Mouse (Mus musculus) heart, embryonic 11.5 days (tissue): ENCODE data around the gene Cdkn2d. TPM values are rescaled to one million over a fixed set of nuclear protein-coding genes. Genes with fewer than 3 reads are reported as not detected.

Experiments used
- ATAC-seq: fragments of 200-750 bp; cut with Nextera tagmentation; replicated peaks from 2 replicates; pipeline ENCODE4 v1.8.0; 2017; ENCODE audit warnings: moderate library complexity; ENCODE audit not compliant: insufficient number of reproducible peaks, low FRiP score, low TSS enrichment
- H3K27ac ChIP-seq: fragments of 300-500 bp; sonication (generic); 2 replicates; pipeline ENCODE4 v1.5.1; 2014; ENCODE audit warnings: mild to moderate bottlenecking, low read depth, low read length
- H3K27me3 ChIP-seq: fragments of 300-500 bp; sonication (generic); 2 replicates; pipeline ENCODE4 v1.6.1; 2014; ENCODE audit warnings: mild to moderate bottlenecking, low read length, mixed read lengths; ENCODE audit not compliant: control insufficient read depth, insufficient read depth
- H3K36me3 ChIP-seq: fragments of 300-500 bp; sonication (generic); 2 replicates; pipeline ENCODE4 v1.6.1; 2014; ENCODE audit warnings: mild to moderate bottlenecking, low read length, moderate library complexity, mixed read lengths; ENCODE audit not compliant: control insufficient read depth, insufficient read depth
- H3K4me1 ChIP-seq: fragments of 300-500 bp; sonication (generic); 2 replicates; pipeline ENCODE4 v1.6.1; 2014; ENCODE audit warnings: low read length; ENCODE audit not compliant: control insufficient read depth, insufficient read depth
- H3K4me2 ChIP-seq: fragments of 300-500 bp; sonication (generic); 2 replicates; pipeline ENCODE4 v1.6.1; 2014; ENCODE audit warnings: mild to moderate bottlenecking, moderate library complexity
- H3K4me3 ChIP-seq: fragments of 300-500 bp; sonication (generic); 2 replicates; pipeline ENCODE4 v1.5.1; 2014; ENCODE audit warnings: low read depth, low read length
- H3K9ac ChIP-seq: fragments of 300-500 bp; sonication (generic); 2 replicates; pipeline ENCODE4 v1.6.1; 2014; ENCODE audit warnings: mild to moderate bottlenecking, low read depth, low read length, moderate library complexity
- H3K9me3 ChIP-seq: fragments of 300-500 bp; sonication (generic); replicated peaks from 2 replicates; pipeline ENCODE4 v1.6.1; 2016; ENCODE audit warnings: low read length; ENCODE audit not compliant: control insufficient read depth
- WGBS: fragments of 180-500 bp; shearing (Covaris S2); extraction: QIAGEN DNeasy Blood & Tissue Kit; methylation state at CpG from one replicate; pipeline ENCODE4 v1.1.7; 2014; ENCODE audit not compliant: insufficient replicate concordance; 5-methylcytosine and 5-hydroxymethylcytosine counted together
- polyA plus RNA-seq: library from polyadenylated mRNA; unstranded; fragments of >200 nt; fragmentation: Nextera tagmentation; extraction: Ambion mirVana; gene quantifications from 2 replicates; pipeline ENCODE4 v1.2.1, GENCODE M21; 2014

The Cdkn2d gene
- polyA plus RNA-seq, 1 experiment from 2014 or later = 88.4 TPM

DNA sequence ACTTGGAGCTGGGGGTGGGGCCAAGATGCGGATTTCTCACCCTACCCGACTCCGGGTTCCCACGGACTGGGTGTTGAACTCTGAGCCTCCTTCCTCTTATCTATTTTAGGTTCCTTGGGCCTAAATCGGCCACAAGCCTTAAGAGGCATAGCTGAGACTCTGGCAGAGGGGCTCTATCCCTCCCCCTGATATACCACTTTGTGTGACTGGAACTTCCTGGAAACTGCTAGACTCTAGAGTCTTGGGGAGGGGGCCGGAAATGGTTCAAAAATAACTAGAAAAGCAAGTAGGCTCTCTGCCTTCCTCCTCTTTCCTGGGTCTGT lies 30.3 kb upstream of the Cdkn2d start:
- 5% methylated on average over 6 of the region's 6 CpGs for WGBS
- H3K27ac ChIP-seq = peak overlapping the region; percentile 77

DNA sequence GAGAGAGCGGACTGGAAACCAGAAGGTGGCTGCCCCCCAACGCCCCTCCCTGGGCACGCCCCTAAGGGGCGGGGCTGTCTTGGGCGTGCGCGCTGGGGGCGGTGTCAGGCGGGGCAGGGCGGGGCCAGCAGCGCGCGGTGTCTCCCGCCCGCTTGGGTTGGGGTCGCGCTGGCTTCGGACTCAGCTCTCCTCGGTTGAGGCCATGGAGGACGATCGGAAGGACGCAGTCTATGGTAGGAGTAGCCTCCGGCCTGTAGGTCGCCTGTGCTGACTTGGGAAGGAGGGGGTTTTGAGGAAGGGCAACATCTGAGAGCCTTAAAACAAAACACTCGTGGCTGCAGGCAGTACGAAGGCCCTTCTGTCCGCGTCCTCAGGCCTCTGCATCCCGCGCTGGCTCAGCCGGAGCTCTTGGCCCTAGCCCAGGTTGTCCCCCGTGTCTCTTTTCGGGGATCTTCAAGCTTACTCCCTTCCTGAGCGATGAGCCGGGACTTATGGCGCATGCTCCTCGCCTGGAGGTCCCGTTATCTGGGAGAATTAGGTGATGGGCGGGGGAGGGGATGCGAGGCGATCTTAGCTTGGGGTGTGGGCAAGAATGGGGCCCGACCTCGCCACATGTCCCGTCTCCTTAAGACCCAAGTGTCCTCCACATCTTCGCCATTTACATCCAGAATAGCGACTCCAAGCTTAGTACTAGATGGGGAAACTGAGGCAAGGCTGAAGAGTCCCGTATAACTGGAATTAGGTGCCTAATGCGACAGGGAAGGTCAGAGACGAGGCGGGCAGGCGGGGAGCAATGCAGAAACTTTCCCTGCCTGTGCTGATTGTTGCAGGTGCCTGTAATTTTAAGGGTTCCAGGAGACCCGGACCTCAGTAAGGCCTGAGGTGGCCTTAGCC lies 29.7 kb upstream of the Cdkn2d start, which contains the start of gene Slc44a2:
Gene Slc44a2, plus strand, starts transcription at position 80 of the 894 bp plus-strand sequence.
- H3K4me2 ChIP-seq = peak within 1 kb of the TSS; percentile 98

More for the DNA sequence above, 30.3 kb upstream of the Cdkn2d start:
- H3K36me3 ChIP-seq = no peaks in the 10 kb centered on the region
- H3K4me3 ChIP-seq = peak overlapping the region; percentile 84
- peak overlapping the region; percentile 98 for H3K4me2 ChIP-seq
- no peaks in the 10 kb centered on the region for H3K27me3 ChIP-seq
- no peaks in the 10 kb centered on the region for H3K9me3 ChIP-seq
- peak overlapping the region; percentile 90 for H3K9ac ChIP-seq
- peaks cover 16% of the 10 kb centered on the region for H3K4me1 ChIP-seq
- ATAC-seq = no peak

DNA sequence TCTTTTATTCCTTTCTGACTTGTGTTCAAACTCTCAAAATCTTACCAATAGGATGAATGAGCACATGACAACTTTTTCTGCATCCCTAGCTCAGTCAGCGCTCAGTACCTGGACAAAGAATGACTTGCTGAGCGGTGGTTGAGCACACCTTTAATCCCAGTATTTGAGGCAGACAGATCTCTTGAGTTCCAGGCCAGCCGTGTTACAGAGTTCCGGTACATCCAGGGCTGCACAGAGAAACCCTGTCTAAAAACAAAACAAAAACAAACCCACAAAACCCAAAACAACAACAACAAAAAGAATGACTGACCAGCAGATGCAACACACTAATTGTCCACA lies 29.0 kb upstream of the Cdkn2d start:
- peaks cover 16% of the 10 kb centered on the region for H3K4me1 ChIP-seq
- H3K27ac ChIP-seq = peak overlapping the region; percentile 77; the same call in 1 of the 2 replicates
- peak overlapping the region; percentile 98 for H3K4me2 ChIP-seq
- H3K9ac ChIP-seq = peak overlapping the region; percentile 90
- no peaks in the 10 kb centered on the region for H3K36me3 ChIP-seq
- H3K9me3 ChIP-seq = no peaks in the 10 kb centered on the region
- WGBS = 32% methylated on average over 4 of the region's 4 CpGs
- H3K27me3 ChIP-seq = no peaks in the 10 kb centered on the region
- H3K4me3 ChIP-seq = peak overlapping the region; percentile 84
- ATAC-seq = no peak

More for the DNA sequence above, 29.7 kb upstream of the Cdkn2d start, which contains the start of gene Slc44a2:
- H3K27me3 ChIP-seq = no peaks in the 10 kb centered on the region
- peaks cover 16% of the 10 kb centered on the region for H3K4me1 ChIP-seq
- ATAC-seq = peak; percentile 91
- H3K36me3 ChIP-seq = no peaks in the 10 kb centered on the region
- under 1% methylated on average over 52 of the region's 52 CpGs for WGBS
- peak within 1 kb of the TSS; percentile 84 for H3K4me3 ChIP-seq
- peak within 1 kb of the TSS; percentile 90 for H3K9ac ChIP-seq
- H3K27ac ChIP-seq = peak within 1 kb of the TSS; percentile 77
- no peaks in the 10 kb centered on the region for H3K9me3 ChIP-seq

DNA sequence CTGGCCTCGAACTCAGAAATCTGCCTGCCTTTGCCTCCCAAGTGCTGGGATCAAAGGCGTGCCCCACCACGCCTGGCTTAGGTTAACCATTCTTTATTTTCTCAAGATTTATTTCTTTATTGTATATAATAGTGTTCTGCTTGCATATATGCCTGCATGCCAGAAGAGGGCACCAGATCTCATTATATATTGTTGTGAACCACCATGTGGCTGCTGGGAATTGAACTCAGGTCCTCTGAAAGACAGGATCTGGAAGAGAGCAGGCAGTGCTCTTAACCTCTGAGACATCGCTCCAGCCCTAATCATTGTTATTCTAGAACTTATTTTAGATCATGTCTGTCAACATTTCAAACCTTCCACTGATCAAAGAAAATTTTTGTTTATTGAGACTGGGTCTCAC lies 28.3 kb upstream of the Cdkn2d start:
- Histone ChIP-seq H3K9me3 (no peaks in the 10 kb centered on the region), H3K36me3 (no peaks in the 10 kb centered on the region), H3K9ac (no peak overlapping the region), H3K4me1 (peaks cover 16% of the 10 kb centered on the region), H3K4me2 (no peak overlapping the region), H3K27ac (no peak overlapping the region), H3K27me3 (no peaks in the 10 kb centered on the region), H3K4me3 (no peak overlapping the region)
- ATAC-seq = no peak
- WGBS = 97% methylated on average over 4 of the region's 4 CpGs

DNA sequence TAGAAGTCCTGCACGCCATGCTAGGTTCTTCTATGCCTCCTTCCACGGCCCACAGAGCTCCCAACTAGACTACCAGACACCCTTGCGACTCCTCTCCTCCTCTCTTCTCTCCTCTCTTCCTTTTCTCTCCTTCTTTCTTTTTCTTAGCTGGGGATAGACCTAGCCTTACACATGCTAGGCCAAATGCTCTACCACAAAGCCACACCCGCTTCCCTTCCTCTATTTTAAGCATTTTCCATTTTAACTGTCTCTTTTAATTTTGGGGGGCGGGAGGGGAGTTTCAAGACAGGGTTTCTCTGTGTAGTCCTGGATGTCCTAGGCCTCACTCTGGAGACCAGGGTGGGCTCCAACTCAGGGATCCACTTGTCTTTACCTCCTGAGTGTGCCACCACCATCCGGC lies 27.6 kb upstream of the Cdkn2d start:
- 89% methylated on average over 6 of the region's 6 CpGs for WGBS
- peaks cover 16% of the 10 kb centered on the region for H3K4me1 ChIP-seq
- no peak overlapping the region for H3K27ac ChIP-seq
- no peaks in the 10 kb centered on the region for H3K9me3 ChIP-seq
- no peaks in the 10 kb centered on the region for H3K36me3 ChIP-seq
- H3K9ac ChIP-seq = no peak overlapping the region
- no peaks in the 10 kb centered on the region for H3K27me3 ChIP-seq
- no peak for ATAC-seq
- H3K4me2 ChIP-seq = no peak overlapping the region
- no peak overlapping the region for H3K4me3 ChIP-seq

DNA sequence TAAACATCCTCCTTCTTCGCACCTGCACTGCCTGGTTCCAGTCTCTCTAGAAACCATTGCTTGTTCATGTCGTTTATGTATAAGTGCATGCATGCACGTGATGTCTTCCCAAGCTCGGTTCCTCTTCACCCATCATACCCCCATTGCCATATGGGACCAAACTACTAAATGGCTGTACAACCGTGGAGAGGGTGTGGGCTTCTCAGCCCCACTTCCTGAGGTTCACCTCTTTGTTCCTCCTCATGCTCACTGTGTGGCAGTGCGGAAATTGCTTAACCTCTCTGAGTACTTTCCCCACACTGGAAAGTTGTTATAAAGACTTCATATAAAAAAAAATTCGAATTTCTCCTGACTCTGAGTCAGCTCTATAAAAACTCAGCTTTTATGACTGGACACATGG lies 25.5 kb upstream of the Cdkn2d start:
- Histone ChIP-seq H3K9me3 (no peaks in the 10 kb centered on the region), H3K27ac (no peak overlapping the region), H3K4me1 (peaks cover 12% of the 10 kb centered on the region), H3K9ac (no peak overlapping the region), H3K4me2 (no peak overlapping the region), H3K27me3 (peaks cover 10% of the 10 kb centered on the region), H3K4me3 (no peak overlapping the region), H3K36me3 (no peaks in the 10 kb centered on the region)
- ATAC-seq = no peak
- WGBS = 77% methylated on average over 7 of the region's 7 CpGs

DNA sequence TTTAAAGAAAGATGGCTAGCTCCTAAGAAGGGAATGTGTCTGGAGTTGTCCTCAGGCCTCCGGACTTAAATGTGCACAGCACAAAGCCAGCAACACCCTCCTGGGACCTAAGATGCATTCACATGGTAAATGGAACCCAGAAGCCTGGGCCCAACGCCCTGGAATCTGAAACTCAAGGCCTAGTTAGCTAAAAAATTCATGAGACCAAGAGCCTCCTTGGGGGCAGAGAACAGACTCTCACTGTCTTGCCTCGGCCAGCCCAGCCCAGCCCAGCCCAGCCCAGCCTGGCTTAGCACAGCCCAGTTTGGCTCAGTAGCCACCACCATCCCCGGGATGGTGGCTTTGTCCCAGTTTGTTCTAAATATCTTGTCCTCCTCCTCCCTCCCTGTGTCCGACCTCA lies 24.2 kb upstream of the Cdkn2d start:
- H3K4me2 ChIP-seq = no peak overlapping the region
- no peak for ATAC-seq
- H3K4me3 ChIP-seq = no peak overlapping the region
- no peaks in the 10 kb centered on the region for H3K9me3 ChIP-seq
- 0 out of 2 replicates have a peak, but pooled peaks cover 6% of the 10 kb centered on the region for H3K4me1 ChIP-seq
- H3K36me3 ChIP-seq = no peaks in the 10 kb centered on the region
- H3K27ac ChIP-seq = no peak overlapping the region
- H3K9ac ChIP-seq = no peak overlapping the region
- WGBS = 53% methylated on average over 5 of the region's 5 CpGs
- peaks cover 15% of the 10 kb centered on the region for H3K27me3 ChIP-seq

DNA sequence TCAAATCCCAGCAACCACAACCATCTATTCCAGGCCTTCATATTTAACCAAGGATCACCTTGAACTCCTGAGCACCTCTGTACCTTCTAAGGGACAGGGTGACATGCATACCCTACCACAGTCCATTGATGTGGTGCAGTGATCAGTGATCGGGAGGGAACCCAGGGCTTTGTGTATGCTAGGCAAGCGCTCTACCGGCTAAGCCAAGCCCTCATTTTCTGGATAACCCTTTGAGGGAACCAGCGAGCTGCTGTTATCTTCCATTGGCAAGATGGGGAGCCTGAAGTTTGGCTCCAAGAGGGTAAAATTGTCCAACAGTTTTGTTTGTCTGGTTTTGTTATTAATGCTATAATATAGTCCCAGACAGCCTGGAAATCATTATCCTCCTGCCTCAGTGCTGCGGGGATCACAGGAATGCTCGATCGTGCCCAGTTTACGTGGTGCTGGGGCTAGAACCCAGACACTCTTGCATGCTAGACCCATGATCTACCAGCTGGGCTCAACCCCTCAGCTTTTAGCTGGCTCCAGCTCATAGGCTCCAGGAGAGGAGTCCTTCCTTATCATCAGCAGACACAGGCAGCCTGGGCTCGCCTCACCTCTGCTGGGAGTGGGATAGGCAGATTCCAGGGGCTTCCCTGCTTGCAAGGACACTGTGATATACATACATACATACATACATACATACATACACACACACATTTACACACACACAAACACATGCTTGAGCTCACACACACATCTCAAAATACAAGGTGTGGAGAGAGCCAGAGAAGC lies 23.3 kb upstream of the Cdkn2d start:
- no peak; the same call in 1 of the 2 replicates for ATAC-seq
- H3K4me3 ChIP-seq = no peak overlapping the region
- peaks cover 15% of the 10 kb centered on the region for H3K27me3 ChIP-seq
- no peaks in the 10 kb centered on the region for H3K36me3 ChIP-seq
- H3K9me3 ChIP-seq = no peaks in the 10 kb centered on the region
- no peak overlapping the region for H3K9ac ChIP-seq
- 0 out of 2 replicates have a peak overlapping the region, but pooled peaks have one; percentile 3 for H3K27ac ChIP-seq
- 0 out of 2 replicates have a peak, but pooled peaks cover 4% of the 10 kb centered on the region for H3K4me1 ChIP-seq
- 77% methylated on average over 9 of the region's 9 CpGs for WGBS
- no peak overlapping the region for H3K4me2 ChIP-seq
